Mouse (Mus musculus) G1E (cell line): ENCODE measurements at regions not wholly inside any gene's neighbourhood (a gene's known extent, or its start where the extent isn't known, plus 50 kb on each side); places are given as distances from the start of the nearest gene placed in this dataset.

Source experiments
- ATAC-seq: 2 replicates; pipeline ENCODE4 v1.8.0; 2016; ENCODE audit warnings: mild to moderate bottlenecking; ENCODE audit not compliant: insufficient number of reproducible peaks, poor library complexity, low FRiP score, severe bottlenecking; ENCODE audit errors: extremely low read depth
- DNase-seq: peaks from one replicate; pipeline ENCODE4 v3.0.0; 2012; ENCODE audit warnings: low spot score
- H3K27me3 ChIP-seq: 2 replicates; pipeline ENCODE4 v1.6.1; 2012; ENCODE audit warnings: mild to moderate bottlenecking, low read length, inconsistent platforms; ENCODE audit not compliant: insufficient read depth
- H3K36me3 ChIP-seq: replicated peaks from 2 replicates; pipeline ENCODE3; 2012; ENCODE audit warnings: mild to moderate bottlenecking, inconsistent platforms
- H3K4me1 ChIP-seq: 2 replicates; pipeline ENCODE4 v1.6.1; 2012; ENCODE audit warnings: low read depth, low read length, inconsistent platforms, mixed read lengths; ENCODE audit not compliant: insufficient read depth
- H3K4me3 ChIP-seq: 2 replicates; pipeline ENCODE4 v1.5.1; 2012; ENCODE audit warnings: low read depth, mild to moderate bottlenecking, inconsistent platforms, low read length, moderate library complexity, mixed read lengths
- H3K9me3 ChIP-seq: replicated peaks from 2 replicates; pipeline ENCODE4 v1.6.1; 2012; ENCODE audit warnings: inconsistent platforms
- CTCF ChIP-seq: IDR thresholded peaks from 2 replicates; pipeline ENCODE4 v1.5.1; 2012; ENCODE audit warnings: low read depth, low read length, inconsistent platforms, mixed read lengths
- GATA1 ChIP-seq: IDR thresholded peaks from 2 replicates; pipeline ENCODE4 v1.6.1; 2012; ENCODE audit warnings: borderline replicate concordance, low read length, inconsistent platforms, mixed read lengths
- GATA2 ChIP-seq: IDR thresholded peaks from 2 replicates; pipeline ENCODE4 v1.6.1; 2012; ENCODE audit warnings: low read depth, low read length, inconsistent platforms, borderline replicate concordance
- POLR2AphosphoS5 ChIP-seq: IDR thresholded peaks from 2 replicates; pipeline ENCODE4 v1.6.1; 2012; ENCODE audit warnings: low read depth, low read length, inconsistent platforms; ENCODE audit not compliant: insufficient replicate concordance
- TAL1 ChIP-seq: conservative IDR thresholded peaks from 2 replicates; pipeline ENCODE4 v1.6.1; 2012; ENCODE audit warnings: low read depth, low read length, inconsistent platforms, mixed read lengths

- Histone ChIP-seq H3K27me3 (no peaks in the 10 kb centered on the region), H3K36me3 (no peaks in the 10 kb centered on the region), H3K9me3 (peaks cover 4% of the 10 kb centered on the region), H3K4me1 (no peaks in the 10 kb centered on the region), H3K4me3 (no peak overlapping the region)
- ATAC-seq (no peak), DNase-seq (no peak)
- TF ChIP-seq GATA2, result no peak
- no peak for TF ChIP-seq TAL1
- no peak for TF ChIP-seq CTCF
- TF ChIP-seq POLR2AphosphoS5, result no peak
- TF ChIP-seq GATA1, result no peak
Observed at GRCm38 (mm10) chr1:146955688-146956214, 461.2 kb downstream of the Brinp3 start.

GRCm38 (mm10) chr1:146956347-146956746 is 461.8 kb downstream of the Brinp3 start:
- H3K4me3 ChIP-seq, result no peak overlapping the region
- H3K4me1 ChIP-seq, result no peaks in the 10 kb centered on the region
- ATAC-seq (no peak), DNase-seq (no peak)
- TF ChIP-seq GATA2 (no peak), TAL1 (no peak), POLR2AphosphoS5 (no peak), GATA1 (no peak), CTCF (no peak)
- H3K27me3 ChIP-seq, result no peaks in the 10 kb centered on the region
- H3K36me3 ChIP-seq, result no peaks in the 10 kb centered on the region
- H3K9me3 ChIP-seq, result peaks cover 4% of the 10 kb centered on the region

GRCm38 (mm10) chr1:146960448-146960847 is 465.9 kb downstream of the Brinp3 start:
- no peak overlapping the region for H3K4me3 ChIP-seq
- no peaks in the 10 kb centered on the region for H3K36me3 ChIP-seq
- no peaks in the 10 kb centered on the region for H3K4me1 ChIP-seq
- no peak for ATAC-seq
- no peak for DNase-seq
- no peaks in the 10 kb centered on the region for H3K27me3 ChIP-seq
- peaks cover 4% of the 10 kb centered on the region for H3K9me3 ChIP-seq
- TF ChIP-seq TAL1 (no peak), GATA1 (no peak), GATA2 (no peak)

GRCm38 (mm10) chr1:146967534-146967933 is 473.0 kb downstream of the Brinp3 start:
- Histone ChIP-seq H3K36me3 (no peaks in the 10 kb centered on the region), H3K9me3 (no peaks in the 10 kb centered on the region), H3K4me3 (no peak overlapping the region), H3K27me3 (no peaks in the 10 kb centered on the region), H3K4me1 (no peaks in the 10 kb centered on the region)
- ATAC-seq (no peak), DNase-seq (no peak)
- TF ChIP-seq CTCF (no peak), GATA1 (no peak), POLR2AphosphoS5 (no peak), GATA2 (no peak), TAL1 (no peak)

- Histone ChIP-seq H3K4me3 (no peak overlapping the region), H3K9me3 (no peaks in the 10 kb centered on the region)
- no peak for ATAC-seq
Observed at GRCm38 (mm10) chr1:146967993-146968392, 473.4 kb downstream of the Brinp3 start.

GRCm38 (mm10) chr1:146983433-146984186 is 489.1 kb downstream of the Brinp3 start:
- Histone ChIP-seq H3K4me1 (no peaks in the 10 kb centered on the region), H3K9me3 (peaks cover 2% of the 10 kb centered on the region; the same call in 1 of the 2 replicates), H3K4me3 (no peak overlapping the region), H3K36me3 (no peaks in the 10 kb centered on the region), H3K27me3 (no peaks in the 10 kb centered on the region)
- no peak for DNase-seq
- TF ChIP-seq TAL1 (no peak), CTCF (no peak), GATA1 (no peak), GATA2 (no peak), POLR2AphosphoS5 (no peak)
- no peak for ATAC-seq

More at GRCm38 (mm10) chr1:146967993-146968392, 473.4 kb downstream of the Brinp3 start:
- no peak for DNase-seq
- no peaks in the 10 kb centered on the region for H3K27me3 ChIP-seq
- no peaks in the 10 kb centered on the region for H3K4me1 ChIP-seq
- no peak for TF ChIP-seq GATA1
- TF ChIP-seq GATA2, result no peak
- TF ChIP-seq CTCF, result no peak
- TF ChIP-seq POLR2AphosphoS5, result no peak
- TF ChIP-seq TAL1, result no peak
- H3K36me3 ChIP-seq, result no peaks in the 10 kb centered on the region
